Mouse (Mus musculus) neural tube, embryonic 14.5 days (tissue): ENCODE measurements around the gene Lyst. TPM values are rescaled to one million over a fixed set of nuclear protein-coding genes. Genes with fewer than 3 reads are reported as not detected.
"Not testable (repeated sequence)": the region's sequence is repeated elsewhere in the genome, so short reads cannot be mapped to it uniquely, and the experiment has no call there.

Experiments used
- ATAC-seq: fragments of 200-750 bp; cut with Nextera tagmentation; 2 replicates; pipeline ENCODE4 v1.8.0; 2017; ENCODE audit warnings: low read depth, mild to moderate bottlenecking, moderate TSS enrichment, moderate library complexity
- H3K27ac ChIP-seq: fragments of 300-500 bp; sonication (generic); 2 replicates; pipeline ENCODE4 v1.5.1; 2014; ENCODE audit warnings: low read depth, mild to moderate bottlenecking, control low read depth, low read length, moderate library complexity, mixed read lengths
- H3K27me3 ChIP-seq: fragments of 300-500 bp; sonication (generic); 2 replicates; pipeline ENCODE4 v1.6.1; 2014; ENCODE audit warnings: low read length; ENCODE audit not compliant: control insufficient read depth, insufficient read depth
- H3K36me3 ChIP-seq: fragments of 300-500 bp; sonication (generic); 2 replicates; pipeline ENCODE4 v1.6.1; 2014; ENCODE audit warnings: low read length, mixed read lengths; ENCODE audit not compliant: control insufficient read depth, insufficient read depth
- H3K4me1 ChIP-seq: fragments of 300-500 bp; sonication (generic); 2 replicates; pipeline ENCODE4 v1.6.1; 2014; ENCODE audit warnings: low read length; ENCODE audit not compliant: control insufficient read depth, insufficient read depth
- H3K4me2 ChIP-seq: fragments of 300-500 bp; sonication (generic); 2 replicates; pipeline ENCODE4 v1.6.1; 2014; ENCODE audit warnings: mild to moderate bottlenecking, low read depth, low read length, control low read depth
- H3K4me3 ChIP-seq: fragments of 300-500 bp; sonication (generic); 2 replicates; pipeline ENCODE4 v1.5.1; 2014; ENCODE audit warnings: low read depth, low read length, control low read depth, mixed read lengths
- H3K9ac ChIP-seq: fragments of 300-500 bp; sonication (generic); replicated peaks from 2 replicates; pipeline ENCODE4 v1.6.1; 2014; ENCODE audit warnings: low read depth, mild to moderate bottlenecking, control low read depth, low read length, mixed read lengths
- H3K9me3 ChIP-seq: fragments of 300-500 bp; sonication (generic); 2 replicates; pipeline ENCODE4 v1.6.1; 2016; ENCODE audit warnings: low read length; ENCODE audit not compliant: control insufficient read depth
- WGBS: fragments of 180-500 bp; shearing (Covaris S2); extraction: QIAGEN DNeasy Blood & Tissue Kit; methylation state at CpG from one replicate; pipeline ENCODE4 v1.1.7; 2014; 5-methylcytosine and 5-hydroxymethylcytosine counted together
- polyA plus RNA-seq: library from polyadenylated mRNA; unstranded; fragments of >200 nt; fragmentation: Nextera tagmentation; extraction: Ambion mirVana; gene quantifications from 2 replicates; pipeline ENCODE4 v1.2.1, GENCODE M21; 2014

Lyst gene
- polyA plus RNA-seq, 1 experiment from 2014 or later: 9.7 TPM

DNA sequence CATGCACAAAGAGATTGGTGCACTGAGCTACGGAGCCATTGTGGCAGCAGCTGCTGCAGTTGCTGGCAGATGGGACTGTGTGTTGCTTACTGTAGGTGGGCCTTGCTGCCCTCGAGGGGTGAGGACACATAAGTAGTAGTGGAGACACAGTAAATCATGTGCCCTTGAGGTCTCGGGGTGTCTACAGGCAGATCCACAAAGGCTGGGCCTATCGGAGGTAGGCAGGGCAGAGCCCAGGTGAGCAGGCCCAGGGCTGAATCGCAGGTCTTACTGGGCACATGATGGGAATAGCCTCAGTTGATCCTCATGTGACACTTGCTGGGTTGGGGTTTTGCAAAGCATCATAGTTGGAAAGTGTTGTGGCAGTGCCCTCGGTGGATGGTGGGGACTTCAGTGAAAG lies 196.8 kb downstream of the Lyst start:
- Histone ChIP-seq H3K27ac (no peak overlapping the region), H3K36me3 (no peaks in the 10 kb centered on the region), H3K4me3 (no peak overlapping the region), H3K9ac (no peak overlapping the region), H3K27me3 (peaks cover 14% of the 10 kb centered on the region), H3K9me3 (no peaks in the 10 kb centered on the region), H3K4me2 (no peak overlapping the region), H3K4me1 (peaks cover 10% of the 10 kb centered on the region; the same call in 1 of the 2 replicates)
- no peak for ATAC-seq
- WGBS: 66% methylated on average over 6 of the region's 6 CpGs

GRCm38 (mm10) chr13:13788070-13788469 lies 197.9 kb downstream of the Lyst start:
- no peak overlapping the region for H3K4me2 ChIP-seq
- no peak overlapping the region for H3K27ac ChIP-seq
- H3K9ac ChIP-seq: no peak overlapping the region
- no peaks in the 10 kb centered on the region for H3K9me3 ChIP-seq
- peaks cover 14% of the 10 kb centered on the region for H3K27me3 ChIP-seq
- WGBS: 93% methylated on average over 4 of the region's 4 CpGs
- H3K4me1 ChIP-seq: peaks cover 10% of the 10 kb centered on the region; the same call in 1 of the 2 replicates
- H3K4me3 ChIP-seq: no peak overlapping the region
- no peak for ATAC-seq
- no peaks in the 10 kb centered on the region for H3K36me3 ChIP-seq

DNA sequence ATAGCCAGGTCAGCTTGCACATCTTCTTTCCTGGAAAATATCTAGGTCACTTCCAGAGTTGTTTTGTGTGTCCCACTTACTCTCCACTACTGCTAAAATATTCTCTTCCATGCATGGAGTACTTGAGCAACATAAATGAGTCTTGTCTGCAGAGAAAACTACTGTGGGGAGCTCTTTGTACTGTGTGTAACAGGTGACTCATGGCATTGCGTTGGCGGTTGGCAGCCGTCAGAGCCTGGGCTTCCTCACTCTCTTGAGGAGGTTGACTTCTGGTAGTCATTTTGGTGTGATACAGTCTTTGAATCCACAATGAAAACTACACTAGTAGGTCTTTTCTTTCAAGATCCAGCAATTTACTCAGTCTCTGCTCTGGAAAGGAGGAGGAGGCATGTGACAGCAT lies 201.8 kb downstream of the Lyst start:
- Histone ChIP-seq H3K4me1 (no peaks in the 10 kb centered on the region), H3K9ac (no peak overlapping the region), H3K4me2 (no peak overlapping the region), H3K36me3 (no peaks in the 10 kb centered on the region), H3K9me3 (no peaks in the 10 kb centered on the region), H3K4me3 (no peak overlapping the region), H3K27ac (no peak overlapping the region), H3K27me3 (no peaks in the 10 kb centered on the region)
- no peak for ATAC-seq
- 92% methylated on average over 3 of the region's 3 CpGs for whole genome bisulfite sequencing

GRCm38 (mm10) chr13:13795166-13795832 lies 205.1 kb downstream of the Lyst start:
- Histone ChIP-seq H3K27ac (no peak overlapping the region), H3K4me2 (no peak overlapping the region), H3K4me3 (no peak overlapping the region), H3K9ac (no peak overlapping the region), H3K27me3 (no peaks in the 10 kb centered on the region), H3K36me3 (no peaks in the 10 kb centered on the region), H3K9me3 (no peaks in the 10 kb centered on the region), H3K4me1 (no peaks in the 10 kb centered on the region)
- ATAC-seq: no peak
- WGBS: 28% methylated on average over 5 of the region's 5 CpGs

GRCm38 (mm10) chr13:13796082-13796481 lies 205.9 kb downstream of the Lyst start:
- 79% methylated on average over 1 of the region's 1 CpGs for WGBS

GRCm38 (mm10) chr13:13797816-13798215 lies 207.6 kb downstream of the Lyst start:
- not testable (repeated sequence) for ATAC-seq, H3K4me2 ChIP-seq
- 87% methylated on average over 12 of the region's 12 CpGs for WGBS

More at GRCm38 (mm10) chr13:13796082-13796481, 205.9 kb downstream of the Lyst start:
- H3K4me1 ChIP-seq: no peaks in the 10 kb centered on the region
- no peak overlapping the region for H3K9ac ChIP-seq
- no peak overlapping the region for H3K4me2 ChIP-seq
- H3K36me3 ChIP-seq: no peaks in the 10 kb centered on the region
- no peak overlapping the region for H3K4me3 ChIP-seq
- no peak overlapping the region for H3K27ac ChIP-seq
- no peak for ATAC-seq
- H3K9me3 ChIP-seq: no peaks in the 10 kb centered on the region
- H3K27me3 ChIP-seq: no peaks in the 10 kb centered on the region

GRCm38 (mm10) chr13:13798775-13799174 lies 208.6 kb downstream of the Lyst start:
- H3K4me1 ChIP-seq: no peaks in the 10 kb centered on the region
- no peak overlapping the region for H3K27ac ChIP-seq
- no peaks in the 10 kb centered on the region for H3K27me3 ChIP-seq
- H3K9me3 ChIP-seq: no peaks in the 10 kb centered on the region
- WGBS: 77% methylated on average over 8 of the region's 8 CpGs
- no peak overlapping the region for H3K9ac ChIP-seq
- no peak overlapping the region for H3K4me3 ChIP-seq
- H3K4me2 ChIP-seq: no peak overlapping the region
- no peak for ATAC-seq
- H3K36me3 ChIP-seq: no peaks in the 10 kb centered on the region

More at GRCm38 (mm10) chr13:13797816-13798215, 207.6 kb downstream of the Lyst start:
- H3K4me3 ChIP-seq, H3K9ac ChIP-seq, H3K9me3 ChIP-seq, H3K27me3 ChIP-seq, H3K27ac ChIP-seq, H3K36me3 ChIP-seq, H3K4me1 ChIP-seq: not testable (repeated sequence)

DNA sequence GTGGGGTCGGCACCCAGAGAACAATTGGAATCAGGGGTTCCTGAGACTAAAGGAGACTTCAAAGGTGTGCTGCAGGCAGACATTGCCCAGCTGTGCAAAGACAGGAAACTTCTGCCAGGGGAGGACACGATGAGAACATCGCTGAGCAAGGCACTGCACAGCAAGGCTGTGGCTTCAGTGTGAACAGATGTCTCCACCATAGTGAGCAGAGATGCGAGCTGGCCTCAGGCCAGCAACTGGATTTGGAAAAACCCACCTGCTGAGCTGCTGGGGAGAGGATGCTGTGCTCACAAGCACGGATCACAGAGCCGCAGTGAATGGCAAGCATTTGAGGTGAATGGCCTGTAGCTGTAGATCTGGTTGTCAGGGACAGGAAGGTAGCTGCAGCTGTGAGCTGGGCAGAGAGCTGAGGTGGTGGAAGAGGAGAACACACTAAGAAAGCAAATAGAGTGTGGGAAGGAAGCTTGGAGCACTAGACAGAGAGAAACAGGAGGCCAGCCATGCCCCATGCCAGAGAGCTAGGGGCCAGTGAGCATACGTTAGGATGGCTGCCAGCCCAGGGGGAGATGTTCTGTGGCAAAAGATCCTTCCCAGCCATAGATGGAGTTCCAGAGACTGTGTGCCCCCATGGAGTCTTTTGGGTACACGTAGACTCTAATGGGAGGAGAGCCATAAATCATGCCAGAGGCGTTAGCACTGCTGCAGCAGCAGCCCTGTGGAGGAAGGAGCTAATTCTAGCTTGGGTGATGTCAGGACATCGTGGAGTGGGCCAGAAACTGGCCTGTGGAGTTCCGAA lies 218.3 kb downstream of the Lyst start:
- 0 out of 2 replicates have a peak overlapping the region, but pooled peaks have one; percentile 2 for H3K9ac ChIP-seq
- H3K9me3 ChIP-seq: no peaks in the 10 kb centered on the region
- 16% methylated on average over 11 of the region's 11 CpGs for WGBS
- no peaks in the 10 kb centered on the region for H3K36me3 ChIP-seq
- no peak overlapping the region for H3K4me3 ChIP-seq
- H3K27ac ChIP-seq: no peak overlapping the region
- no peak overlapping the region for H3K4me2 ChIP-seq
- peaks cover 5% of the 10 kb centered on the region; the same call in 1 of the 2 replicates for H3K4me1 ChIP-seq
- peak; percentile 82 for ATAC-seq
- no peaks in the 10 kb centered on the region for H3K27me3 ChIP-seq

DNA sequence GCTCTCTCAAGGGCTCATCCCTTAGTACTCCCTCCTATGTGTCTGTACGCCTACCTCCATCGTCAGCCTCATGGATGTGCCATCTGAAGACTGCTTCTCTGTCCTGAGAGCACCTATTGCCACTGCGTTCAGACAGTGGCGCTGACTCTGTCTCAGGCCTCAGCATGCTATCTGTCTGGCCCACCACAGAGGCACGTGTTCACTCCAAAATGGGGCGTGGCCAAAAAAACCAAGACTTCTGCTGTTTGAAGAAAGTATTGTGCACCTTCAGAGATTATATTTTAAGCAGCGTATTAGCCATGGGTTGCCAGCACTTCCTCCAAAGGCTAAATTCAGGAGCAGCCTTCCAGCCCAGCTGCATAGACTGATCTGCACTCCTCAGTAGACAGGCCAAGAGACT lies 220.7 kb downstream of the Lyst start:
- Histone ChIP-seq H3K4me1 (peaks cover 5% of the 10 kb centered on the region; the same call in 1 of the 2 replicates), H3K9me3 (no peaks in the 10 kb centered on the region), H3K9ac (no peak overlapping the region), H3K27me3 (no peaks in the 10 kb centered on the region), H3K36me3 (no peaks in the 10 kb centered on the region), H3K4me3 (no peak overlapping the region), H3K27ac (no peak overlapping the region), H3K4me2 (no peak overlapping the region)
- WGBS: 84% methylated on average over 7 of the region's 7 CpGs
- no peak for ATAC-seq
